Mouse (Mus musculus) kidney, adult 2 months (tissue): ENCODE results near the gene Sox1.

Source experiments
- CTCF ChIP-seq: fragments of 200-500 bp; conservative IDR thresholded peaks from 2 replicates; pipeline ENCODE4 v1.5.1; 2011; ENCODE audit warnings: low read depth, mild to moderate bottlenecking, control low read depth, low read length, moderate library complexity, mixed read lengths; ENCODE audit not compliant: insufficient read depth, insufficient read length
- POLR2A ChIP-seq: fragments of 200-500 bp; IDR thresholded peaks from one replicate; pipeline ENCODE4 v1.6.1; 2011; ENCODE audit warnings: low read depth, low read length, control low read depth

- TF ChIP-seq POLR2A = no peak
- TF ChIP-seq CTCF = no peak
Measured at GRCm38 (mm10) chr8:12439846-12440245, 44.8 kb downstream of the Sox1 start.
